Mouse (Mus musculus) layer of hippocampus, adult 8-10 months (tissue): ENCODE measurements around the gene Morf4l1. TPM values are rescaled to one million over a fixed set of nuclear protein-coding genes. Genes with fewer than 3 reads are reported as not detected.
A peak's percentile ranks its signal among the peaks of the same experiment; 100 is the strongest.
"Not testable (repeated sequence)": the region's sequence is repeated elsewhere in the genome, so short reads cannot be mapped to it uniquely, and the experiment has no call there.

Experiments
- DNase-seq, 2 experiments: peaks; one replicate each; pipeline ENCODE4 v3.0.0; 2022; ENCODE audit warnings: low spot score in 2 of 2
- total RNA-seq, 4 experiments: library from RNA; stranded (reverse); gene quantifications; 2 replicates each; pipeline ENCODE4 v1.2.4; 2022

Gene Morf4l1
- total RNA-seq, 4 experiments from 2014 or later, result 417 to 460 (median 434) TPM

GRCm38 (mm10) chr9:90115308-90115700 is 730 bp upstream of the Morf4l1 start:
- no peak for DNase-seq

GRCm38 (mm10) chr9:90113651-90114566 is 665 bp downstream of the Morf4l1 start:
- peak; percentile 88 to 90 for DNase-seq

DNA sequence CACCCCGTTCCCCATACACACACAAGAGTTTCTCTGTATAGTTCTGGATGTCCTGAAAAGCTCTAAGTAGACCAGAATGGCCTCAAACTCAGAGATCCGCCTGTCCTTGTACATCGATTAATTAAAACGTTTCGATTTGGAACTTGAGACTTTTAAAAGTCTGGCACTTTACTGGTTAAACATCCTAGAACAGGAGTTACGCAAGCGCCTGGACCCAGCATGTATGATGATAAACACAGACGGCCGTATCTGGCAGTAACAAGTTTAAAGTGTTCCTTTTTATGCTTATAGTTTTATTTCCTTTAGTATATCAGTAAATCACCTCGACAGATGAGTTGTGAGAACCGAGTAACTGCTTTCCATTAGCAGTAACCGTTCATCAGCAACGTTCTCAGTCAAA is 1.4 kb downstream of the Morf4l1 start:
- no peak for DNase-seq

- DNase-seq, result no peak
Observed at GRCm38 (mm10) chr9:90109386-90109785, 5.2 kb downstream of the Morf4l1 start.

DNA sequence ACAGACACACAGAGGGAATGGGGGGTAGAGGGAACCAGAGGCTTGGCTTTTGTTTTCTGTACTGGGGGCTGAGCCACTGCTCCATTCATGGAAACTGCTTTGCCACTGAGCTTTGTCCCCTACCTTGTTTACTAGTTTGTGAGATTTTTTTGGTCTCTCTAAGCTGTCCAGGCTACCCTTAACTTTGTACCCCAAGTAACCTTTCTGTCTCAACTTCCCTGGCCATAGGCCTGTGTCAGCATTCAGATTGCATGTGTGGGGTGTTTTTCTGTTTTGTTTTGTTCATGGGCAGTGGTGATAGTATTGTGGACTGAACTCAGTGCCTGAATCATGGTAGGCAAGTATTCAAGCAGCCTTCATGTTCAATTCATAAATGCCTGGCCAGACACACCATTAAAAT is 6.3 kb downstream of the Morf4l1 start:
- DNase-seq, result no peak

GRCm38 (mm10) chr9:90106915-90107314 is 7.7 kb downstream of the Morf4l1 start:
- DNase-seq, result no peak

DNA sequence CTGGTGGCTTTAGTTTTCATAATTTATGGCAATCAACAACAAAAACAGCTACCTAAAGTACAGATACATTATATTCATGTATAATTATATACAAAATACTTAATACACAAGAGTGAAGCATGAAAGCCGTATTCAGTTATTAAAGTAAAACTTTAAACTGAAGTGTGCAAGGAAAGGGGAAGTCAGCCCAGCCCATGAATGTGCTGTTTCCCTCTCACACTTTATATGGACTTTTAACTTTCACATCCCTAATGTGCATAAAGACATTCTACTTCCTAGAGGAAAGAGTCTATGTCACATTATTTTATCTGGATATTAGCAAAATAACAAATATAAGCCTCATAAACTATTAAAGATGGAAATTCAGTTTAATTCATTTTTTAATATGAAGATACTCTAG is 9.1 kb downstream of the Morf4l1 start:
- no peak for DNase-seq

- no peak for DNase-seq
Observed at GRCm38 (mm10) chr9:90100760-90101159, 13.8 kb downstream of the Morf4l1 start.

- DNase-seq, result no peak
Observed at GRCm38 (mm10) chr9:90098934-90099333, 15.6 kb downstream of the Morf4l1 start.

DNA sequence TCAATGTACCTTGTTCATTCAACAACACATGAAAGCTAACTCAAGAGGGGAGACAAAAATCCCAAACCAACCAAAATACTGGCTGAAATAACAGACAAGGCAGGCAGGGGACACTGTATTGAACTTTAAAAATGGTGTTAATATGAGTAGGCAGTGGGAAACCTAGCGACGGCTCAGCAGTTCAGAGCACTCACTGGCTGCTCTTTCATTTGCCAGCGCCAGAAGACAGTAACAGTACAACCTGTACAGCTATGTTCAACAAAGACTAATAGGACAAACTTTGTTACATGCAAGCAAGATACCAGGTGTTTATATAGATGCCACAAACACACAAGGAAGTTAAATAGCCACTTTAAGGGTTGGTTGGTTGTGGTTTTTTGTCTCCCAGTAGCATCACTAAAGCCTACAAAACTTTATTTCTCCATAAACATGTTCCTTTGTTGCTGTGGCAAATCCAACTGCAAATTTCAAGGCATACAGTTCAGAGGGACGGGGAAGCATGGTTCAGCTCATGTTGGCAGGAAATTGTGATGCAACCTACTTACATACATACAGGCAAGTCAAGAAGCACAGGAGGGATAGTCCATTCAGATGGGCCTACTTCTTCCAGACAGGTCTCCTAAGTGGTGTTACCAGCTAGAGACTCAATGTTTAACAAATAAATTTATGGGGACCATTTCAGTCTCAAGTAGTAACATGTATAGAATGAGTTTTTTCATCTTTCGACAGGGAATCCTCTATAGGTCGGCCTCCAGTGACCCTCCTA is 25.1 kb downstream of the Morf4l1 start:
- DNase-seq, result no peak

DNA sequence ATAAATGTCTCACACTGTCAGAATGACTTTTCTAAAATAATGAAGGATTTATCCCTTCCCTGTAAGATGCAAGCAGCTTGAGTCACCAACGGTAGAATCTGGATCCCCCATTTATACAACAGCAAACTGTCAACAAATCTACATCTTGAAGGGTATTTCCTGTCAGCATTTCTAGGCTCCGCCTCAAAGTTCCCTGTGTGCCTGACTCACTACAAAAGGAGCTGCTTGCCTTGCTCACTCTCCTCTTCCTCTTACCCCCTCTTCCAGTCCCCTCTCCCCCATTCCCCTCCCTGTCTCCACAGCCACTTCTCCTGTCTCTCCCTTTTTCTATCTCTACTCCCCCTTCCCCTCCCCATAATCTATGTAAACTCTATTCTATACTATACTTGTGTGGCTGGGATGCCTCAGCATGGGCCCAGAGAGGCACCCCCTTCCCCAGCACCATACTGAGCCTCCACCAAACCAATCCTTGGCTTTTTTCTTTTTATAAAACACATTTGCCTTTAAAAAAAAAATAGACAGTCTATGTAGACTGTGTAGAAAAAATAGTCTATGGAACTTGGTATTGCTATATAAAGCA is 26.6 kb downstream of the Morf4l1 start:
- no peak for DNase-seq

GRCm38 (mm10) chr9:90084766-90085468 is 29.7 kb downstream of the Morf4l1 start:
- DNase-seq, result no peak

DNA sequence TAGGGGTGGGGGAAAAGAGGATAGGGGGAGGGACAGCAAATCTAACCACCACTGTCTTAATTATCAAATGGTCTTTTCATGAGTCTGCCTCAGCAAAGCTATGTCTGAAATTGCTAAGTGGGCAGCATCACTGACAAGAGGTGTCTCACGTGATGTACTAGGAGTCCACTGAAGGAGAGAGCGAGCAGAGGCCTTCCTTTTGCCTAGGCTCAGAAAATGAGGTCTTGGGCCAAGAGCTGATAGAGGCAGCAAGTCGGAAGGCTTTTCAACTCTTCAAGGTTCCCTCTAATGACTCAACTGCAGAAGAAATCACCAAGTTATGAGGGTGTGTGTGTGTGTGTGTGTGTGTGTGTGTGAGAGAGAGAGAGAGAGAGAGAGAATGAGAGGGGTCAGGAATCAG is 30.4 kb downstream of the Morf4l1 start:
- DNase-seq, result no peak

- DNase-seq, result no peak
Observed at GRCm38 (mm10) chr9:90082992-90083391, 31.6 kb downstream of the Morf4l1 start.

DNA sequence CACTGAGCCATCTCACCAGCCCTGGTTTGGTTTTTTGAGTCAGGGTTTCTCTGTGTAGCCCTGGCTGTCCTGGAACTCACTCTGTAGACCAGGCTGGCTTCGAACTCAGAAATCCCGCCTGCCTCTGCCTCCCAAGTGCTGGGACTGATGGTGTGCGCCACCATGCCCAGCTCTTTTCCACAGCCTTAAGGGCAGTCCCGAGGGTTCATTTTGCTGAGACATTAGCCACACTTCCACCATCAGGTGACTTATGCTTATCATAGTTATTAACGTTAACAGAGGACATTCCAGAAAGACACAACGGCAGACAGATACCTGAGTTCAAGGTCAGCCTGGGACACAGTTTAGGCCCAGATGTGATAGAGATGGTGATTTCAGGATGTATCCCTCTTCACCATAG is 32.6 kb downstream of the Morf4l1 start:
- not testable (repeated sequence) for DNase-seq

DNA sequence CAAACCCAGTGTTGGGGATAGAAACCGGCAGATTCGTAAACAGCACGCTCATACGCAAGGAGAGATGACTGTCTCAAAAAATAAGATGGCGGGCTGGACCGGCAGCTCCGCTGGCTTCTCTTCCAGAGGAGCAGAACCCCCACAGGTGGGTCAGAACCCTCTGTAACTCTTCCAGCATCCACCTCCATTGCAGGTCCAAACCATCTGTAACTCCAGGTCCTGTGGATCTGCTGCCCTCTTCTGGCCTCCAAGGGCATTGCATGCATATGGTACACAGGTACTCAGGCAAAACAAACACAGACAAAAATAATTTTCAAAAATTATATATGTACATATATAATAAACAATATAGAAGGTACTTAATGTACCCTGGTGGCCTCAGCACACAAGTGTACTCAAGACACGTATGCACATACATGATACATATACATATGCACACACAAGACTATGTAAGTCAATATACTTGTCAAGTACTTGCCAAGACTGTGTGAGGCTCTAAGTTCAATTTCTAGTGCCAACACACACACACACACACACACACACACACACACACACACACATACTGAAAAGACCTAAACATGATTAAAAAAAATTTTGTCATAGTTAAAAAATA is 37.6 kb downstream of the Morf4l1 start:
- DNase-seq, result peak; percentile 35 to 61

DNA sequence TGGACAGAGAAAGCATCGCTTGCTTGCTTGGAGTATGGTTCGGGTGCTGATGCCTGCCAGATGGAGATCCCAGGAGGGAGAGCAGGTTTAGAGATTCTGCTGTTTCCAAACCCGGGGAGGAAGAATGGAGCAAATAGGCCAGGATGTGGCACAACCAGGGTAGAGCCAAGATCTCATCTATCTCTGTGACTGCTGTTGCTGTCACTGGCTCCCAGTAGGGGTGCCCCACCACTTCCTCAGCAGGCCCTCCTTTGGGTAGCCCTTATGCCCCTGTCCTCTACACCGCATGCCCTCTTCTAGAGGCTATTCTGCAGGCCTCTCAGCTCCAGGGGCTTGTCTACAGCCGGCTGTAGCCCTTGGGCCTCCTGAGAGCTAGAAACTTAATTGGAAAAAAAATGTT is 38.4 kb downstream of the Morf4l1 start:
- no peak for DNase-seq

GRCm38 (mm10) chr9:90075336-90075735 is 39.2 kb downstream of the Morf4l1 start:
- DNase-seq, result no peak

DNA sequence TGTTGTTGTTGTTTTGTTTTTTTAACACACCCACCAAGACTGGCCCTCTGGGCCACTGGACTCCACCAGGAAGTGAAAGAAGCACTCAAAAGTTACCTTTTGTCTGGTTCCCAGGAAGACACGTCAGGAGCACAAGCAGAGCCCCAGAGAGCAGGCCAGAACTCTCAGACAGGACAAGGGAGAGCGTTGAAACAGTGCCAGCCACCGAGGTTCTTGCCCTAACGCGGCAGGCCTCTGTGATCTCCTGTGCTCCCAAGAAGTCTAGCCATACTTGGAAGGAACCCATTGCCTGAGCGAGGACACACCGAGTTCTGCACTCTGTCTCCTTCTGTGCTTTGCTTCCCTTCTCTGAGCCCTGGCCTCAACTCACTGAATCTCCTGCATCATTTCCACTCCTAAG is 44.4 kb downstream of the Morf4l1 start:
- DNase-seq, result no peak

DNA sequence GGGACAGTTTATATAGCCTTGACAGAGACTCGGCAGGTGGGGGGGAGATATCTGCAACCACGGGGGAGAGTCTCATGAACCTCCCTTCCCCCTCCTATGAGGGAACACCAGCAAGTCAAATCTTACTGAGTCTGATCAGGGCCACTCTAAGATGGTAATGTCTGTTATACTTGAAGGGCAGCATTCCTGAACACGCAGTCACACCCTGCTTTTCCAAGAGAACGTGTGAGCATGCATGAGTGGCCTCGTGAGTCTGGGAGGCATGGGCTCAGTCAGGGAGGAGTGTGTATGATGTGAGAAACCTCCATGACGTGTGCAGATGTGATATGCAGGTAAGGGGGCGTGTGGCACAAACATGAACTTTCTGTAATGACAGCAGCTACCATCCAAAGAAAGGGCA is 45.1 kb downstream of the Morf4l1 start:
- DNase-seq, result no peak

DNA sequence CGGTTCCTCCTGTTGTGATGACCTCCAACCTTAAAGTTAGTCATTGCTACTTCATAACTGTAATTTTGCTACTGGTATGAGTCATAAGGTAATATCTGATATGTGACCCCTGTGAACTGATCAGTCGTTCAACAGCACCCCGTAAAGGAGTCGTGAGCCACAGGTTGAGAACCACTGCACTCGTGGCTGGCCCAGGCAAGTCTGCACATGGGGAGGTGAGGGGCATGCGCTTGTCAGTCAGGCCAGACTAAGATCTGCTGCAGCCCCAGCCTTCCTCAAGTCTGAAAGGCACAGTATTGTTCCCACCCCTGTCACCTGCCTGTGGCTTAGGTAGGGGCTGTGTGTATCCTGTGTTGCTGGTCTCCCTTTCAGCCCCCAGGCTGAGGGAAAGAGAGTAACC is 45.8 kb downstream of the Morf4l1 start:
- DNase-seq, result no peak
